Mouse (Mus musculus): ENCODE data around the gene Fbxo34.
A peak's percentile ranks its signal among the peaks of the same experiment; 100 is the strongest.
"Not testable (repeated sequence)": the region's sequence is repeated elsewhere in the genome, so short reads cannot be mapped to it uniquely, and the experiment has no call there.

Gene Fbxo34

GRCm38 (mm10) chr14:47450121-47450520, at the start of gene Fbxo34:
TSS of gene Fbxo34 (plus strand) at chr14:47450421.
- not testable (repeated sequence) for DNase-seq (ENCODE audit: low spot score)

GRCm38 (mm10) chr14:47402735-47403134, 47.5 kb upstream of the Fbxo34 start:
- DNase-seq (ENCODE audit: low spot score) = no peak

- DNase-seq (ENCODE audit: low spot score) = peak; percentile 19
These were observed 44.2 kb upstream of the Fbxo34 start for GRCm38 (mm10) chr14:47406000-47406399.

GRCm38 (mm10) chr14:47417346-47417745, 32.9 kb upstream of the Fbxo34 start:
- no peak for DNase-seq (ENCODE audit: low spot score)

GRCm38 (mm10) chr14:47417775-47418665, 32.2 kb upstream of the Fbxo34 start, which contains the start of gene Dlgap5:
TSS of gene Dlgap5 (minus strand) at chr14:47418407.
- peak; percentile 94 for DNase-seq (ENCODE audit: low spot score)

- DNase-seq (ENCODE audit: low spot score) = peak; percentile 13
These were observed 31.6 kb upstream of the Fbxo34 start for GRCm38 (mm10) chr14:47418666-47418991.

GRCm38 (mm10) chr14:47419034-47419625, 31.1 kb upstream of the Fbxo34 start:
- DNase-seq (ENCODE audit: low spot score) = no peak

GRCm38 (mm10) chr14:47419723-47420276, 30.4 kb upstream of the Fbxo34 start:
- DNase-seq (ENCODE audit: low spot score) = no peak

GRCm38 (mm10) chr14:47421606-47422005, 28.6 kb upstream of the Fbxo34 start:
- no peak for DNase-seq (ENCODE audit: low spot score)

GRCm38 (mm10) chr14:47422466-47422865, 27.8 kb upstream of the Fbxo34 start:
- no peak for DNase-seq (ENCODE audit: low spot score)

GRCm38 (mm10) chr14:47432987-47433386, 17.2 kb upstream of the Fbxo34 start:
- DNase-seq (ENCODE audit: low spot score) = no peak

GRCm38 (mm10) chr14:47438947-47439346, 11.3 kb upstream of the Fbxo34 start:
- DNase-seq (ENCODE audit: low spot score) = no peak

GRCm38 (mm10) chr14:47444907-47445306, 5.3 kb upstream of the Fbxo34 start:
- DNase-seq (ENCODE audit: low spot score) = no peak

GRCm38 (mm10) chr14:47445331-47446095, 4.7 kb upstream of the Fbxo34 start:
- no peak for DNase-seq (ENCODE audit: low spot score)

- no peak for DNase-seq (ENCODE audit: low spot score)
These were observed 9.3 kb downstream of the Fbxo34 start for GRCm38 (mm10) chr14:47459556-47459955.

- DNase-seq (ENCODE audit: low spot score) = no peak
These were observed 11.8 kb downstream of the Fbxo34 start for GRCm38 (mm10) chr14:47461997-47462396.

- DNase-seq (ENCODE audit: low spot score) = no peak
These were observed 12.2 kb downstream of the Fbxo34 start for GRCm38 (mm10) chr14:47462453-47462852.

- no peak for DNase-seq (ENCODE audit: low spot score)
These were observed 12.7 kb downstream of the Fbxo34 start for GRCm38 (mm10) chr14:47462877-47463460.

GRCm38 (mm10) chr14:47464426-47464825, 14.2 kb downstream of the Fbxo34 start:
- no peak for DNase-seq (ENCODE audit: low spot score)

- DNase-seq (ENCODE audit: low spot score) = no peak
These were observed 15.4 kb downstream of the Fbxo34 start for GRCm38 (mm10) chr14:47465468-47466175.

- peak; percentile 94 for DNase-seq (ENCODE audit: low spot score)
These were observed 22.1 kb downstream of the Fbxo34 start for GRCm38 (mm10) chr14:47472359-47472742.
